Mouse (Mus musculus) MEL (cell line): ENCODE measurements around the gene Zc3h13.

ENCODE experiments used
- CTCF ChIP-seq, 3 experiments: IDR thresholded peaks in 2 of 3; conservative IDR thresholded peaks in 1 of 3; 2 replicates each; pipeline ENCODE4 v1.5.1; 2011 to 2012; ENCODE audit warnings: low read length in 3 of 3, low read depth in 2 of 3, mild to moderate bottlenecking in 2 of 3, improper control_type of control experiment in 1 of 3, inconsistent platforms in 1 of 3, mixed read lengths in 1 of 3, moderate library complexity in 1 of 3; ENCODE audit not compliant: control insufficient read depth in 1 of 3, insufficient read depth in 1 of 3, poor library complexity in 1 of 3, severe bottlenecking in 1 of 3
- EP300 ChIP-seq, 2 experiments: IDR thresholded peaks; 2 replicates each; pipeline ENCODE4 v1.6.1; 2011; ENCODE audit warnings: improper control_type of control experiment in 2 of 2, low read length in 2 of 2, low read depth in 1 of 2, mild to moderate bottlenecking in 1 of 2
- GATA1 ChIP-seq: IDR thresholded peaks from 2 replicates; pipeline ENCODE4 v1.6.1; 2011; ENCODE audit warnings: low read depth, low read length, improper control_type of control experiment
- MAFK ChIP-seq: IDR thresholded peaks from 2 replicates; pipeline ENCODE4 v1.6.1; 2011; ENCODE audit warnings: low read depth, mild to moderate bottlenecking, low read length, improper control_type of control experiment, borderline replicate concordance
- MAX ChIP-seq: IDR thresholded peaks from 2 replicates; pipeline ENCODE4 v1.6.1; 2011; ENCODE audit warnings: low read length, improper control_type of control experiment
- POLR2A ChIP-seq, 2 experiments: IDR thresholded peaks; 2 replicates each; pipeline ENCODE4 v1.6.1; 2011 to 2012; ENCODE audit warnings: low read length in 2 of 2, mild to moderate bottlenecking in 2 of 2, control low read depth in 1 of 2, improper control_type of control experiment in 1 of 2, low read depth in 1 of 2, moderate library complexity in 1 of 2; ENCODE audit not compliant: control insufficient read depth in 1 of 2, insufficient read depth in 1 of 2, poor library complexity in 1 of 2
- POLR2AphosphoS5 ChIP-seq: IDR thresholded peaks from 2 replicates; pipeline ENCODE4 v1.6.1; 2012; ENCODE audit warnings: low read depth, borderline replicate concordance, mild to moderate bottlenecking, inconsistent platforms, low read length, moderate library complexity, mixed read lengths
- UBTF ChIP-seq: IDR thresholded peaks from 2 replicates; pipeline ENCODE4 v1.6.1; 2012; ENCODE audit warnings: low read depth, mild to moderate bottlenecking, inconsistent platforms, low read length, improper control_type of control experiment, moderate library complexity, borderline replicate concordance; ENCODE audit not compliant: insufficient read depth
- USF1 ChIP-seq: IDR thresholded peaks from 2 replicates; pipeline ENCODE4 v1.6.1; 2014; ENCODE audit warnings: low read depth, mild to moderate bottlenecking, inconsistent platforms, low read length, improper control_type of control experiment, moderate library complexity
- USF2 ChIP-seq, 2 experiments: IDR thresholded peaks; 2 replicates each; pipeline ENCODE4 v1.6.1; 2011 to 2012; ENCODE audit warnings: improper control_type of control experiment in 2 of 2, low read length in 2 of 2, borderline replicate concordance in 1 of 2, inconsistent platforms in 1 of 2, low read depth in 1 of 2, mild to moderate bottlenecking in 1 of 2; ENCODE audit not compliant: insufficient read depth in 1 of 2
- ZC3H11A ChIP-seq: IDR thresholded peaks from 2 replicates; pipeline ENCODE4 v1.6.1; 2012; ENCODE audit warnings: low read depth, mild to moderate bottlenecking, inconsistent platforms, low read length, improper control_type of control experiment
- ZMIZ1 ChIP-seq: IDR thresholded peaks from 2 replicates; pipeline ENCODE4 v1.6.1; 2012; ENCODE audit warnings: low read depth, mild to moderate bottlenecking, inconsistent platforms, low read length, improper control_type of control experiment, moderate library complexity

DNA sequence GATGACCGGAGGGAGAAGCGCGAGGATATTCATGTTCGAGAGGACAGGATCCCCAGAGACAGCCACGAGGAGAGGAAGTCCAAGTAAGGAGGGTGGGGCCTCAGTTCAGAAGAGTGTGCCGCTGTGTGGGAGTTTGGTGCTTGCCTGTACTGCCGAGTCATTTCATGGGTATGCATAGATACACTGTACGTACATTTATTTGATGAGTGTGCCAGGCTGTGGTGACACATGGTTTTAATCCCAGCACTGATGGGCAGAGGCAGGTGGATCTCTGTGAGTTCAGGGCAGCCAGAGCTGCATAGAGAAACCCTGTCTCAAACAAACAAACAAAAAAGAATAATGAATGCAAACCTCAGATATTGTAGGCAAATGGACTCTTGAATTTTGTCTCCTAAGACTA lies 43.9 kb downstream of the Zc3h13 start:
- TF ChIP-seq POLR2A (IDR thresholded peaks at IDR 0.05; ENCODE audit: control insufficient read depth in 1 of 2, insufficient read depth in 1 of 2, low read depth in 1 of 2, low read length in 2 of 2, poor library complexity in 1 of 2) (no peak), GATA1 (no peak), POLR2AphosphoS5 (no peak), CTCF (IDR thresholded peaks at IDR 0.05 in 2 of 3, conservative IDR thresholded peaks at IDR 0.05 in 1 of 3; ENCODE audit: control insufficient read depth in 1 of 3, insufficient read depth in 1 of 3, low read depth in 2 of 3, low read length in 3 of 3, poor library complexity in 1 of 3, severe bottlenecking in 1 of 3) (no peak), ZC3H11A (no peak), ZMIZ1 (no peak), USF1 (no peak), UBTF (no peak), EP300 (IDR thresholded peaks at IDR 0.05; ENCODE audit: low read depth in 1 of 2, low read length in 2 of 2) (no peak), USF2 (IDR thresholded peaks at IDR 0.05; ENCODE audit: borderline replicate concordance in 1 of 2, insufficient read depth in 1 of 2, low read depth in 1 of 2, low read length in 2 of 2) (no peak), MAFK (no peak), MAX (no peak)
